Mouse (Mus musculus) heart, adult 2 months (tissue): ENCODE data around the gene Mcts2. TPM values are rescaled to one million over a fixed set of nuclear protein-coding genes. Genes with fewer than 3 reads are reported as not detected.

Source experiments
- DNase-seq, 2 experiments: peaks; one replicate each; pipeline ENCODE4 v3.0.0; 2021
- H3K27ac ChIP-seq: fragments of 200-600 bp; 2 replicates; pipeline ENCODE4 v1.8.1; 2022
- H3K27me3 ChIP-seq: fragments of 200-500 bp; 2 replicates; pipeline ENCODE4 v1.6.1; 2012; ENCODE audit warnings: mild to moderate bottlenecking, low read length, inconsistent platforms, mixed read lengths; ENCODE audit not compliant: control insufficient read depth, insufficient read depth
- H3K36me3 ChIP-seq: fragments of 200-500 bp; 2 replicates; pipeline ENCODE4 v1.6.1; 2012; ENCODE audit warnings: low read length, inconsistent platforms; ENCODE audit not compliant: control insufficient read depth, insufficient read depth
- H3K4me1 ChIP-seq: fragments of 200-500 bp; 2 replicates; pipeline ENCODE4 v1.6.1; 2011; ENCODE audit warnings: low read length; ENCODE audit not compliant: control insufficient read depth, insufficient read depth
- H3K4me3 ChIP-seq: fragments of 200-600 bp; 2 replicates; pipeline ENCODE4 v1.8.1; 2022
- H3K79me2 ChIP-seq: fragments of 200-500 bp; replicated peaks from 2 replicates; pipeline ENCODE4 v1.6.1; 2012; ENCODE audit warnings: mild to moderate bottlenecking, inconsistent platforms, low read length, moderate library complexity, mixed read lengths; ENCODE audit not compliant: control insufficient read depth, insufficient read depth
- H3K9ac ChIP-seq: fragments of 200-500 bp; 2 replicates; pipeline ENCODE4 v1.6.1; 2012; ENCODE audit warnings: low read depth, mild to moderate bottlenecking, control low read depth, inconsistent platforms, low read length, mixed read lengths
- CTCF ChIP-seq: fragments of 200-600 bp; IDR thresholded peaks from 2 replicates; pipeline ENCODE4 v1.8.1; 2022; ENCODE audit warnings: antibody characterized with exemption, mild to moderate bottlenecking, moderate library complexity
- EP300 ChIP-seq: fragments of 200-500 bp; IDR thresholded peaks from 2 replicates; pipeline ENCODE4 v1.6.1; 2011; ENCODE audit warnings: low read depth, low read length, control low read depth; ENCODE audit not compliant: insufficient read depth
- POLR2A ChIP-seq: fragments of 200-500 bp; IDR thresholded peaks from 2 replicates; pipeline ENCODE4 v1.6.1; 2011; ENCODE audit warnings: mild to moderate bottlenecking, low read depth, low read length, control low read depth; ENCODE audit not compliant: insufficient read depth
- WGBS: fragments of 180-500 bp; shearing (Covaris S2); methylation state at CpG from one replicate; pipeline ENCODE4 v1.1.7; 2018; 5-methylcytosine and 5-hydroxymethylcytosine counted together
- intact Hi-C: fragments of 180-260 bp; cut with DNase I; formaldehyde crosslinking; loops from one replicate; pipeline ENCODE4 v1.15.1; 2025
- polyA plus RNA-seq: library from polyadenylated mRNA; depleted of rRNA; stranded (reverse); fragments of >200 nt; gene quantifications from 2 replicates; pipeline ENCODE4 v1.2.3, GENCODE M21; 2012
- total RNA-seq, 2 experiments: library from RNA; stranded (reverse); gene quantifications; 2 replicates each; pipeline ENCODE4 v1.2.3; 2021

Gene Mcts2
- total and polyA plus RNA-seq, 3 experiments = 8.6 to 18.2 (median 14.8) TPM

GRCm38 (mm10) chr2:152729013-152729635, 42.3 kb downstream of the Mcts2 start:
- peaks cover 25% of the 10 kb centered on the region for H3K4me1 ChIP-seq
- peak in 1 of 2 experiments; percentile 32 for DNase-seq
- 31% methylated on average over 8 of the region's 8 CpGs for WGBS
- no peaks in the 10 kb centered on the region for H3K79me2 ChIP-seq
- H3K27ac ChIP-seq = peak overlapping the region; percentile 93
- no peaks in the 10 kb centered on the region for H3K27me3 ChIP-seq
- no peak overlapping the region for H3K4me3 ChIP-seq
- TF ChIP-seq CTCF (no peak), EP300 (peak; percentile 19; the same call in 1 of the 2 replicates), POLR2A (no peak)
- intact Hi-C loops = no loop called here
- peak overlapping the region; percentile 34 for H3K9ac ChIP-seq
- no peaks in the 10 kb centered on the region for H3K36me3 ChIP-seq

DNA sequence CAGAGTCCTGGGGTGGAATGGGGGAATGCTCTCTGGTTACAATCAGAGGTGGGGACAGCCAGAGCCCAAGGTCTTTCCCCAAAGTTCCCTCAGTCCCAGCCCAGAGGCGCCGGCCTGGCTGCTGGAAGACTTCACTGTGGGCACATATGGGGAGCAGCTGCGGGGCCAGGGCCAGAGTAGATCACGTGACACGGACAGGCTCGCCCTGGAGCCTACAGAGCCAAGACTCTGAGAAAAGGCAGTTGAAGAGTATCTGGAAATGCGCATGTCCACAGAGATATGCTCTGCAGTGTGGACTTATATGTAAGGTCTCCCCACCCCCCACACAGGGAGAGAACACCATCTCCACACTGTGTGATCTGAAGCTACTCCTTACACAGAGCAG, 42.8 kb downstream of the Mcts2 start:
- intact Hi-C loops = no loop called here
- DNase-seq = peak; percentile 77 to 84
- 7% methylated on average over 7 of the region's 7 CpGs for WGBS
- no peaks in the 10 kb centered on the region for H3K27me3 ChIP-seq
- TF ChIP-seq EP300 (0 out of 2 replicates have a peak, but pooled peaks have one; percentile 0), POLR2A (peak; percentile 44), CTCF (no peak)
- H3K27ac ChIP-seq = peak overlapping the region; percentile 93
- no peak overlapping the region for H3K4me3 ChIP-seq
- H3K9ac ChIP-seq = peak overlapping the region; percentile 34
- peaks cover 26% of the 10 kb centered on the region for H3K4me1 ChIP-seq
- H3K79me2 ChIP-seq = no peaks in the 10 kb centered on the region
- no peaks in the 10 kb centered on the region for H3K36me3 ChIP-seq

GRCm38 (mm10) chr2:152733201-152733600, 46.4 kb downstream of the Mcts2 start:
- Histone ChIP-seq H3K4me1 (peaks cover 20% of the 10 kb centered on the region), H3K27me3 (no peaks in the 10 kb centered on the region), H3K36me3 (no peaks in the 10 kb centered on the region), H3K4me3 (no peak overlapping the region), H3K79me2 (no peaks in the 10 kb centered on the region), H3K27ac (peak overlapping the region; percentile 54), H3K9ac (no peak overlapping the region)
- WGBS = 96% methylated on average over 2 of the region's 2 CpGs
- TF ChIP-seq CTCF = no peak
- no peak for TF ChIP-seq EP300
- no peak for TF ChIP-seq POLR2A
- no peak for DNase-seq
- intact Hi-C loops = no loop called here

DNA sequence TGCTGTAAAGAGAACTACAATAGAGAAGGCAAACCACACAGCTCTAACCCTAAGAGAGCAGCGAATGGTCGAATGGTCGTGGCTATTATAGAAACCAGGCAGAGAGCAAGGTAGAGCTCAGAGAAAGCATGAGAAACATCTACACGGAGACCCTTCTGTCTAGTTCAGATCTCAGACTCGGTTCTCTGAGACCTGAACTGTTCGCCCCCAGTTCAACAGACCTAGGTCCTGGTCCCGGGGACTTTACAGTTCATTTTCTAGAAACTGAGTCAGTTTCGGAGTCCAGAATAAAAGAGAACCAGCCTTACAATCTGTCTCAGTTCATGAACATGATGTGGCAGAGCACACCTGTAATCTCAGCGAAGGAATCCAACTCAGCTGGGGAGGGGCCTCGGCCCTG, 47.7 kb downstream of the Mcts2 start:
- Histone ChIP-seq H3K27me3 (no peaks in the 10 kb centered on the region), H3K79me2 (no peaks in the 10 kb centered on the region), H3K4me1 (peaks cover 11% of the 10 kb centered on the region), H3K27ac (peak overlapping the region; percentile 89), H3K4me3 (peak overlapping the region; percentile 0; the same call in 1 of the 2 replicates), H3K9ac (peak overlapping the region; percentile 46), H3K36me3 (no peaks in the 10 kb centered on the region)
- DNase-seq = no peak
- TF ChIP-seq POLR2A (no peak), CTCF (no peak), EP300 (no peak)
- intact Hi-C loops = no loop called here
- WGBS = 45% methylated on average over 10 of the region's 10 CpGs

- peaks cover 9% of the 10 kb centered on the region for H3K4me1 ChIP-seq
- H3K9ac ChIP-seq = peak overlapping the region; percentile 58
- under 1% methylated on average over 28 of the region's 28 CpGs for WGBS
- H3K27me3 ChIP-seq = no peaks in the 10 kb centered on the region
- H3K36me3 ChIP-seq = no peaks in the 10 kb centered on the region
- TF ChIP-seq EP300 = peak; percentile 93
- TF ChIP-seq POLR2A = peak; percentile 88
- TF ChIP-seq CTCF = no peak
- peak; percentile 92 to 95 for DNase-seq
- peak overlapping the region; percentile 63 for H3K4me3 ChIP-seq
- peak overlapping the region; percentile 90 for H3K27ac ChIP-seq
- no peaks in the 10 kb centered on the region for H3K79me2 ChIP-seq
- intact Hi-C loops = no loop called here
These were observed 48.1 kb downstream of the Mcts2 start for GRCm38 (mm10) chr2:152734984-152735383.

DNA sequence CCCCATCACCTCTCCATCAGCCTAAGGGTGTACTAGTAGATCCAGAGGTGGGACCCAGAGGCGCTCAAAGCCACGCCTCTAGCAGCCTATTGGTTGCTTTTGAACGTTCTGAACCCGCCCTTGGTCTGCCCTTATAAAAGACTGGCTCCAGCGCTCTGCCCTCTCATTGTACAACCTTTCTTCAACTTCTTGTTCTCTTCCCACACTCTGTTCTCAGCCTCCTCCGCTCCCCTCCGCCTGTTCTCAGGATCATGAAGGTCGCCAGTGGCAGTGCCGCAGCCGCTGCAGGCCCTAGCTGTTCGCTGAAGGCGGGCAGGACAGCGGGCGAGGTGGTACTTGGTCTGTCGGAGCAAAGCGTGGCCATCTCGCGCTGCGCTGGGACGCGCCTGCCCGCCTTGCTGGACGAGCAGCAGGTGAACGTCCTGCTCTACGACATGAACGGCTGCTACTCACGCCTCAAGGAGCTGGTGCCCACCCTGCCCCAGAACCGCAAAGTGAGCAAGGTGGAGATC, 49.3 kb downstream of the Mcts2 start, which contains the start of gene Id1:
Gene Id1, plus strand, starts transcription at position 162 of the 512 bp plus-strand sequence.
- peak; percentile 90 to 91 for DNase-seq

More for the DNA sequence above, 49.3 kb downstream of the Mcts2 start, which contains the start of gene Id1:
- H3K36me3 ChIP-seq = no peaks in the 10 kb centered on the region
- H3K27ac ChIP-seq = peak within 1 kb of the TSS; percentile 90
- WGBS = 1% methylated on average over 28 of the region's 28 CpGs
- TF ChIP-seq EP300 = peak; percentile 91; the same call in 1 of the 2 replicates
- peak; percentile 100 for TF ChIP-seq POLR2A
- TF ChIP-seq CTCF = no peak
- H3K4me3 ChIP-seq = peak within 1 kb of the TSS; percentile 63
- no peaks in the 10 kb centered on the region for H3K79me2 ChIP-seq
- peak within 1 kb of the TSS; percentile 98 for H3K9ac ChIP-seq
- H3K27me3 ChIP-seq = no peaks in the 10 kb centered on the region
- peaks cover 7% of the 10 kb centered on the region for H3K4me1 ChIP-seq
- intact Hi-C loops = loop anchor here (1.0 kb wide), 2 partner anchors 12 to 50 kb away; no protein-coding TSS in a partner anchor
